Mouse (Mus musculus): ENCODE data around the gene Zbtb20.

- no peak for TF ChIP-seq CTCF (IDR thresholded peaks at IDR 0.05; ENCODE audit: control insufficient read depth, insufficient read depth, insufficient read length)
- TF ChIP-seq USF1 (IDR thresholded peaks at IDR 0.05; ENCODE audit: low read depth) = no peak
- no peak for TF ChIP-seq MYOG (IDR thresholded peaks at IDR 0.05; ENCODE audit: control insufficient read depth, extremely low read depth, insufficient read length)
- TF ChIP-seq MYOD1 (IDR thresholded peaks at IDR 0.05; ENCODE audit: control insufficient read depth, insufficient read length, low read depth) = no peak
- TF ChIP-seq MAX (IDR thresholded peaks at IDR 0.05) = no peak
- TF ChIP-seq FOSL1 (IDR thresholded peaks at IDR 0.05; ENCODE audit: insufficient read depth, low read length, poor library complexity, severe bottlenecking) = no peak
- TF ChIP-seq CEBPB (IDR thresholded peaks at IDR 0.05; ENCODE audit: low read depth) = no peak
These were observed 494.9 kb downstream of the Zbtb20 start for GRCm38 (mm10) chr16:43370496-43371020.

All from C2C12 (cell line).